Mouse (Mus musculus) left cerebral cortex, adult 8-10 months (tissue): ENCODE data around the gene Bcl2l2. TPM values are rescaled to one million over a fixed set of nuclear protein-coding genes. Genes with fewer than 3 reads are reported as not detected.
A peak's percentile ranks its signal among the peaks of the same experiment; 100 is the strongest.

Experiments used
- DNase-seq, 2 experiments: peaks; one replicate each; pipeline ENCODE4 v3.0.0; 2022; ENCODE audit warnings: low spot score in 2 of 2
- total RNA-seq, 4 experiments: library from RNA; stranded (reverse); gene quantifications; 2 replicates each; pipeline ENCODE4 v1.2.4; 2022

Bcl2l2 gene
- 100 to 1,000 TPM; 127 to 134 (median 132) TPM for total RNA-seq

GRCm38 (mm10) chr14:54883154-54884021 lies at the start of gene Bcl2l2, which contains the start of gene Gm20521:
Bcl2l2 (plus strand) TSS chr14:54883377.
Gm20521 (plus strand) TSS chr14:54883441.
- peak; percentile 39 to 71 for DNase-seq

DNA sequence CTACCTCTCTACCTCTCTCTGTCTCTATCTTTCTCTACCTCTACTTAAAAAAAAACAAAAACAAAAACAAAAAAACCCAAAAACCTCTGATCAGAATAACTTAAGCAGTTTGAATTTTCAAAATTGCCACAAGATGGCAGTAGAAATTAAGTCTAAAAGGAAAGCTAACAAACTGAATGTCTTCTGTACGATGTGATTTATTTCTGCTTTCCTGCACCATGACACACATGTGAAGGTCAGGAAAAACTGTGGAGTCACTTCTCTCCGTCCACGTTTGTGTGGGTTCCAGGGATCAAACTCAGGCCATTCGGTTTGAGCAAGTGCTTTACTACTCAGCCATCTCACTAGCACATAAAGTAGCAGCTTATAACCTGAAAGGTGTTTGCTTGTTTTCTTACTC lies 39.7 kb upstream of the Bcl2l2 start:
- DNase-seq, result peak in 1 of 2 experiments; percentile 8

- no peak for DNase-seq
These were observed 27.5 kb upstream of the Bcl2l2 start for GRCm38 (mm10) chr14:54855726-54856125.

DNA sequence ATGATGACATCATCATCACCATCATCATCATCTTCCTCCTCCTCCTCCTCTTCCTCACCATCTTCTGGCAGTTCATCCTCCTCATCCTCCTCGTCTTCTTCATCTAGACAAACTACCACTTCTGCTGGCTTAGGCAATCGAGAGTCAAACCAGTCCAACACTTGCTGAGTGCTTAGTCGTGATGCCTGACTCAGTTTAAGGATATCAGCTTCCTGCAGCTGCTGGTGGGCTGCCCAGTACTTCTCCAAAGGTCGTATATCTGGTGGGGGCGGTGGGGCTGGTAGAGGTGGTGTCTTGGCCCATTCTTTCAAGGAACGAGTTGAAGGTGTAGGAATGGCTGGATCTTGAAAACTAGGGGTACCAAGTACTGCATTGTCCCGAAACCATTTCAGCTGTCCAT lies 26.5 kb upstream of the Bcl2l2 start:
- DNase-seq, result no peak

GRCm38 (mm10) chr14:54857891-54858290 lies 25.3 kb upstream of the Bcl2l2 start:
- no peak for DNase-seq

DNA sequence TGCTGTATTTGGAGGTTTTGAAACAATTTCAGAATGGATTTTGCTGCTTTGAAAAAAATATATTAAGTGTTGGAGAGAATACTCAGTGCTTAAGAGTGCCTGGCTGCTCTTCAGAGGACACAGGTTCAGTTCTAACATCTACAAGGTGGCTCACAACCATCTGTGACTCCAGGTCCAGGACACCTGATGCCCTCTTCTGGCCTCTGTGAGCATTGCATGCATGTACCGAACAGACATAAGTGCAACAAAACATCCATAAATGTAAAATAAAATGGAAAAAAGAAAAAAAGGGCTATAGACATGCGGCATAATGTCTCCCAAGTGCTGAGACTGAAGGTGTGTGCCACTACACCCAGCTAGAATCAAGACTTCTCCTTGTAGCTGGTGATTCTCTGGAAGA lies 22.7 kb upstream of the Bcl2l2 start:
- DNase-seq, result no peak

DNA sequence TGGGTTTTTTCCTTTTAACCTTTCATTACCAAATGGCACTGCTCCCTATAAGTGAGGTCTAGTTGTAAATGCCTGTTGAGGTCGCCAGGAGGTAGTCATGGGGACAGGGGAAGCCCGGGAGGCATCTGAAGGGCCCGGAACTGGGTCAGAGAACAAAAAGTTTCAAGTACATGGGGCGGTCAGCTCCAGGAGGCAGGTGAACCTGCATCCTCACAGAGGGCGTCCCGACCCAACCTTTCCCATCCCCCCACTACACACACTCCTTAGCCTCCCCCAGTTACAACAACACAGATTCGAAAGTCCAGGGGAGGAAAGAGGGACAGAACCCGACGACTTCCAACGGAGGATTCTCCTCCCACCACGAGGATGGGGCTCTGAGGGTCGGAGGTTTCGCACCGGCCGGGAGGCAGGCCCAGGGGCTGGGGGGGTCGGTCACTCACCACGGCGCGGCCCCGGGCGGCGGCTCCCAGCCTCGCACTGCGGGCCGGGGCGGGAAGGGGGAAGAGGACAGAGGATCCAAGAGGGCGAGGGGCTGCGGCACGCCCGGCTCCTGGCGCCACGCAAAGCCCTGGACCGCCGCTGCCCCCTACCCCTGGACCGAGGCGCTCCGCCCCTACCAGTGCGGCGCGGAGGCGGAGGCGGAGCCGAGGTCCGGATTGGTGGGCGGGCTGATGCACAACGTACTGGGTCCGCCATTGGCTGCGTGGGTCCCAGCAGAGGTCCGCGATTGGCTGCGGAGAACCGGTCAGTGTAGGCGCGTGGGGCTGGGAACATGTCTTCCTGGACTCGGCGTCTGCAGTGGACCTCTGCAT lies 19.5 kb upstream of the Bcl2l2 start:
- DNase-seq, result peak; percentile 80 to 91

DNA sequence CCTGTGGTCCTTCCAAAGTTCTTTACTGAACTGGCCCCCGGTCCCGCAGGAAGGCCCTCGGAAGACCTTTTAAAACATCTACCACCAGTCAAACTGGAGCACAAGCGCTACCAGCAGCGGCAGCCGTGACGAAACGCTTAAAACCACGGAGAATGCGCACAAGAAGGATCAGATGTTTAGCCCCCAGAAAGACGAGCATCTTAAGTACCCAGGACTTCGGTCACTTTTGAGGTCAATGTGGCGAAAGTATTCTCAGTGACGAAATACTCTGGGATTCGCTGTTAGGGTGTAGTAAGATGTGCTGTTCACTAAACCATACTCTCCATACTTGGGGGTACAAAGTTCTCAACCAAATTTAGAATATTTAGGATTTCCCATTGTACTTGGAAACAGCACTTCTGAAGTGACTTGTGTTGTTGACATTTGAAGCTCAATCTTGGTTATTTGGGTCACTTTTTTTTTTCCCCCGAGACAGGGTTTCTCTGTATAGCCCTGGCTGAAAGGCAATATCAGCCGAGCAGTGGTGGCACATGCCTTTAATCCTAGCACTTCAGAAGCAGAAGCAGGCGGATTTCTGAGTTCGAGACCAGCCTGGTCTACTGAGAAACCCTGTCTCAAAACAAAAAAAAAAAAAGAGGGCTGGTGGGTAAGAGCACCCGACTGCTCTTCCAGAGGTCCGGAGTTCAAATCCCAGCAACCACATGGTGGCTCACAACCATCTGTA lies 18.7 kb upstream of the Bcl2l2 start:
- DNase-seq, result no peak

DNA sequence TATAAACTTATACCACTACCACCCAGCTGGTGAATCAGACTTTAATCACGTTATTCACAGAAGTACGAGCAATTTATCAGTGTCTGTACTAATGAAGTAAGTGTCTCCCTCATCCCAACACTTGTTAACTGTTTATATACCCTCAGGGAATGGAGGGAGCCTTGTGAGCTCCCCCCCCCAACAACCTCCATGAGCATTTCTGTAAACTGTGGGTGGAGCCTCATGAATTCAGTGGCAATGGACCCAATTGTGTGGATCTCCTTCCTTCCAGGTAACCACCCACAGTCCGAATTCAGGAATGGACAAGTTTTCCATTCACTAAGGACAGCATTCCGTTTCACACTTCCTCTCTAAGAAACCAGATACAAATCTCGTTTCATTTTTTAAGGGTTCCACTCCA lies 17.6 kb upstream of the Bcl2l2 start:
- no peak for DNase-seq

DNA sequence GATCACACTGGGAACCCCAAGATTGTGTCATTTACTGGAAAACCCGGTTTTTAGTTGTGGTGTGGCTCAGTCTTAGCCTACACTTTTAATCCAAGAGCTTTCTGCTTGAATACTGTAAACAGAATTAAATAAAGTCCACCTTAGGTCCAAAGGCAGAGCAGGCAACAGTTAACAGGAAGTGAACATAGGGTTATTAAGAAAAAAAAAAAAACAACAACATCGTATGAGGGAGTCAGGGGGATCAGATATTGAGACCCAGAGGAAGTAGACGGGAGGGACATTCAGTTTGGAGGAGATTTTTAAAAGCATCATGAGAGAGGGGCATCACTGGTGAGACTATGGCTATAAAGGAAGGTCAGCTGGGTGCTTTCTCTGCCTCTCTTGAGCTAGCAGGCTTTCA lies 16.9 kb upstream of the Bcl2l2 start:
- no peak for DNase-seq

DNA sequence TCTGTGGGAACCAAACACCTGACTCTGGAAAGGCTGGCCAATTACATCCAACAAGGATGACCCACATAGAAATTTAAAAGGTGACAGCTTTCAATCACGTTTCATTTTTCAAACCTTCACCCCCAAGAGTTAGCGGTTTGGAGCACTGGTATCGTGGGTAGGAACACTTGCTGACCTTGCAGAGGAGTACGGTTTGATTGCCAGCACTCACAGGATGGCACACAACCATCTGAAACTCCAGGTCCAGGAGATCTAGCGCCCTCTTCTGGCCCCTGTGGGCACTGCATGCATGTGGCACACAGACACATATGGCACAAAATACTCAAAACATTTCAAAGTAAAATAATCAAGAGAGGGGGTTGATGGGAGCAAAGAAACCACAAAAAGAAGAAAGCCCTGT lies 16.2 kb upstream of the Bcl2l2 start:
- DNase-seq, result no peak

DNA sequence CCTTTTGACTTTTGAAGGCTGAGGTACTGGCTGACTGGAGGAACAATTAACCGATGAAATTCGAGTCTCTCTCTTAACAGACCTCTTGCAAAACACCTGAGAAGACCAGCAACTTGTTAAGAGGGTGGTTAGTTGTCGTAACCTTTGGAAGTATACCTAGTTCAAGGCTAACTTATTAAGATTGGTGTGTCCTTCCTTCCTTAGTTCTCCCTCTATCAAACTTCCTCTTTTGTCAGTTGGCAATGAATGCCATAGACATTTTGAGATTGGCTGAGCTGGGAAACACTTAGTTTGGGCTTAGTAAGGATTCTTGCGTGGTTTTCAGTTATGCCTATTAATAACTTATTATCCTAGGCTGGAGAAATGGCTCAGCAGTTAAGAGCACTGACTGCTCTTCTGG lies 15.2 kb upstream of the Bcl2l2 start:
- DNase-seq, result no peak

- no peak for DNase-seq
These were observed 12.3 kb upstream of the Bcl2l2 start, which contains the start of gene Homez for GRCm38 (mm10) chr14:54870861-54871260. Homez (minus strand) TSS chr14:54870961.

- no peak for DNase-seq
These were observed 9.0 kb upstream of the Bcl2l2 start for GRCm38 (mm10) chr14:54874165-54874564.

GRCm38 (mm10) chr14:54875844-54876538 lies 7.2 kb upstream of the Bcl2l2 start:
- DNase-seq, result peak in 1 of 2 experiments; percentile 72

DNA sequence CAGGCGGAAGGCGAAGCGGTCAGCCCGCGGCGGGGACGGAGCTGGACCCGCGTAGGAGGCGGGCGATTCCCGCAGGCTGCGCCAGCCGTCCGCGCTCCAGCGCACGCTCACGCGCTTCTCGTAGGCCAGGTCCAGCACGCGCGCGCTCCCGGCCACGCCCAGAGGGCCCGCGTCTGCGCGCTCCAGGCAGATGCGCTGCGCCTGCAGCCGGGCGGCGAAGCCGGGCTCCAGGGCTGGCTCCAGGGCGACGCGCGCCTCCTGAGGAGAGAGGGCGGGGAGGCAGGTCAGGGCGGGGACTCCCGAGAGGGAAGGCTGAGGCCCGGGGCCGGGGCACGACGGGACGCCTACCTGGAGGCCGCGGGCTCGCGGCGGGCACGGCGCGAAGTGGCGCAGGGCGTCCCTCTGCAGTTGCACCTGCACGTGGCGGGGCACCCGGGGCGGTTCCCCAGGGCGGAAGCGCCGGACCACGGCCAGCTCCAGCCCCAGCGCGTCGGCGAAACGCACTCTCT lies 6.6 kb upstream of the Bcl2l2 start:
- peak; percentile 79 to 92 for DNase-seq

DNA sequence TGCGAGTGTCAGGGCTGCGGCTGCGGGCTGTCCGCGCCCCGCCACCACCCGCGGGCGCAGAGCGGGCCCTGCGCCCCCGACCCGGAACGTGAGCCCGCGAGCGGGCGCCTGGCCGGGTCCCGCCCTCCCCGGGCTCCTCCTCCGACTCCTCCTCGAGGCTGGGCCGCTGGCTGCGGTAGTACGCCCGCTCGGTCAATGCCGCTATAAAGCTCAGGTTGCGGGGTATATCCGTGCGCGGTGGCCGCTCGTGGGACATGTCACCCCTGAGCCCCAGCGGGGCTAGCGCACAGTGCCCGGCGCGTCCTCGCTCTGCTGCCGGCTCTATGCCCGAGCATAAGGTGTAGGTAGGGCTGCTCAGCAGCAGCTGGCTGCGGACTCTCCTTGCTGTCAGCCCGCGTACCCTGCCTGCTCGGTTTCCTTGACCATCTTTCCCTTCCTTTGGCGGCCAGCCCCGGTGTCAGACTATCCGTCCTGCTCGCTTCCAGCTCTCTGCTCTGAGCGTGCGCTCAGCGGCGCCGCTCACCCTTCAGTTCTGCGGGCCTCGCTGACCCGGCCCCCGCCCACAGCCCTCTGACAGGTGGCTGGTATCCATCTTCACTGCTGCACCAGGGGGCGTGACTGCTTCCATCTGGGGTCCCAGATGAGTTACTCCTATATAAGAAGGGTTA lies 6.0 kb upstream of the Bcl2l2 start, which contains the start of gene Ppp1r3e:
Ppp1r3e (minus strand) TSS at position 503 of the 668 bp plus-strand sequence.
- DNase-seq, result peak; percentile 58 to 60

DNA sequence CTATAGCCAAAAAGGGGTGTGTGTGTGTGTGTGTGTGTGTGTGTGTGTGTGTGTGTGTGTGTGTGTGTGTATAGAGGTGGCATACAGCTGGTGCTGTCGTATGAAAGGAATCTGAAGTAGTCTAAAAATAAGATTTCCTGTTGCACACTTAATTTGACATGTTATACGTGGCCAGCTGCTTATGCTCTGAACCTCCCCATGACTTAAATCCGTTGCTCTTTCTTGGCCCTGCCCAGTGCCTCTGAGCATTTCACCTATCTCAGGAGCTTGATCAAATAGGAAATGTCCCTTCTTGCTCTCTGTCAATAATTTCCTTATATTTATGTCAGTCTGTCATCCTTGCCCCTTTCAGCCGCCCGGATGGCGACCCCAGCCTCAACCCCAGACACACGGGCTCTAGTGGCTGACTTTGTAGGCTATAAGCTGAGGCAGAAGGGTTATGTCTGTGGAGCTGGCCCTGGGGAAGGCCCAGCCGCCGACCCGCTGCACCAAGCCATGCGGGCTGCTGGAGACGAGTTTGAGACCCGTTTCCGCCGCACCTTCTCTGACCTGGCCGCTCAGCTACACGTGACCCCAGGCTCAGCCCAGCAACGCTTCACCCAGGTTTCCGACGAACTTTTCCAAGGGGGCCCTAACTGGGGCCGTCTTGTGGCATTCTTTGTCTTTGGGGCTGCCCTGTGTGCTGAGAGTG lies 990 bp downstream of the Bcl2l2 start:
- no peak for DNase-seq

- DNase-seq, result no peak
These were observed 2.1 kb downstream of the Bcl2l2 start for GRCm38 (mm10) chr14:54885309-54885708.
